Mouse (Mus musculus): Measurements from ENCODE around the gene Eya2.

GRCm38 (mm10) chr2:165759421-165759985 is 164.7 kb downstream of the Eya2 start:
- TF ChIP-seq CTCF (IDR thresholded peaks at IDR 0.05; ENCODE audit: control insufficient read depth, insufficient read depth, insufficient replicate concordance, low read depth, low read length) = no peak
- no peak for TF ChIP-seq POLR2A (IDR thresholded peaks at IDR 0.05; ENCODE audit: control insufficient read depth, low read depth, low read length)
